Mouse (Mus musculus): Measurements from ENCODE around the gene Fv1.
"Not testable (repeated sequence)": the region's sequence is repeated elsewhere in the genome, so short reads cannot be mapped to it uniquely, and the experiment has no call there.

Gene Fv1

DNA sequence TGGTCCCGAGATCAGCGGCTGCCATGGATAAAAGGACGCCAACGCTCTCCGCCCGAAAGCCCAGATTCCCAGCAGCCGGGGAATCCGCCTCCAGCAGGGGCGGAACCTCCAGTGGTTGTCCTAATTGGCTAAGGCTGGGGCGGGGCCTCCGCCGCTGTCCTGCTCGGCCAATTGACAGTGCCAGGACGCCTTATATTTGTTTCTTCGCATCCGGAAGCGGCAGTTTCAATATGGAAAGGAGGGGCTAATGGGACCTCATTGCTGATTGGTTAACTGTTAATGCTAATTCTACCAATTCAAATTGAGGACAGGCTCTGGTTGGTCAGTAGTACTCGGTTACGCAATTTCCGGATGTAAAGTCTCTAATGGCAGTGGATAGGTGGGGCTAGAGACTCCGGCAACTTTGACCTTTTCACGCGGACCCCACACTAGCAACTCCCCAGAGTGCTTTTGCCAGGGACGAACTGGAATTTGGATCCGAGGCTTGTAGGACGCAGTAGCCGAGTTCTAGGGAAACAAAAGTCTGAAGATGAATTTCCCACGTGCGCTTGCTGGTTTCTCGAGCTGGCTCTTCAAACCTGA, at the start of gene Fv1, which contains the start of gene Miip:
Gene Fv1 (plus strand): TSS at position 530 of the 582 bp plus-strand sequence.
Gene Miip (minus strand): TSS at position 367 of the 582 bp plus-strand sequence.
- peak; percentile 90 to 93 for DNase-seq (ENCODE audit: low read depth in 1 of 2, low spot score in 2 of 2)

DNA sequence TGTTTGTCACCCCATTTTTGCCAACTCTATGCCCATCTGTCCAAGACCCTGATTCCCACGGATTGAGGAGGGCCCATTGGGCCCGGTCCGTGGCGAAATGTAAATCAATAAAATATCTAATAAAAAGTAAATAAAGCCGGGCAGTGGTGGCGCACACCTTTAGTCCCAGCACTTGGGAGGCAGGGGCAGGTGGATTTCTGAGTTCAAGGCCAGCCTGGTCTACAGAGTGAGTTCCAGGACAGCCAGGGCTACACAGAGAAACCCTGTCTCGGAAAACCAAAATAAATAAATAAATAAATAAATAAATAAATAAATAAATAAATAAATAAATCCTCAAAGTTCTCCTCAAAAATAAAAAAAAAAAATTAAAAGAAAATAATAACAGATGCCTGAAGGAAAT, 49.1 kb upstream of the Fv1 start:
- DNase-seq (ENCODE audit: low read depth in 1 of 2, low spot score in 2 of 2), result not testable (repeated sequence)

DNA sequence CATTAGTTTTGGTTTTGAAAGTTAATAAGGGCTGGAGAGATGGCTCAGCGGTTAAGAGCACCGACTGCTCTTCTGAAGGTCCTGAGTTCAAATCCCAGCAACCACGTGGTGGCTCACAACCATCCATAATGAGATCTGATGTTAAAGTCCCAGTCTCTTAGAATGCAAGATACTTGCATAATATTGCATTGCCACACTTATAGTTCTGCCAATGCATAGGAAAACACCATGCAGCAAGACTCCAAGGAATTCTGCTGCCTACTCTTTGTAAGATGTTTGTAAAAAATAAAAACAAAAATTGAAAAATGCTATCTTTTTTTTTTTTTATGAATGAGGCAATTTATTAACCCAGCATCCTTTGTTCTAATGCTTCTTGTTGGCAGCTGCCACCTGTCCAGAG, 47.4 kb upstream of the Fv1 start:
- DNase-seq (ENCODE audit: low read depth in 1 of 2, low spot score in 2 of 2), result not testable (repeated sequence)

DNA sequence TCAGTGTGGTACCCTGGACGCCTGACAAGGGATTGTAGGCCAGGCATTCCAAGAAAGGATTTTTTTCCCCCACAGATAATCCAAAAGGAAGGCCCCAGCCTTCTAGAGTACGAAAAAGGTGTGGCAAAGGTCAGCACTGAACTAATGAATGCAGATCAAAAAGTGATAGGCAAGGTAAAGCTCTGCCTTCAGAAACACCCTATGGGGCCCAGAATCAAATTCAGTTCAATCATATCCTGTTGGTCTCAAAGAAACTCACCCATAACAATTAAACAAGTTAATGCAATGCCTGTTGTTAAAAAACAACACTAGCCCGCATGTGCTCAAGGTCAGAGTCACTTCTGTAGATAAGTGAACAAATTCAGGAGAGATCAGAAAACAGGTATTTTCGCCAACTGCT, 44.4 kb upstream of the Fv1 start:
- DNase-seq (ENCODE audit: low read depth in 1 of 2, low spot score in 2 of 2), result no peak

DNA sequence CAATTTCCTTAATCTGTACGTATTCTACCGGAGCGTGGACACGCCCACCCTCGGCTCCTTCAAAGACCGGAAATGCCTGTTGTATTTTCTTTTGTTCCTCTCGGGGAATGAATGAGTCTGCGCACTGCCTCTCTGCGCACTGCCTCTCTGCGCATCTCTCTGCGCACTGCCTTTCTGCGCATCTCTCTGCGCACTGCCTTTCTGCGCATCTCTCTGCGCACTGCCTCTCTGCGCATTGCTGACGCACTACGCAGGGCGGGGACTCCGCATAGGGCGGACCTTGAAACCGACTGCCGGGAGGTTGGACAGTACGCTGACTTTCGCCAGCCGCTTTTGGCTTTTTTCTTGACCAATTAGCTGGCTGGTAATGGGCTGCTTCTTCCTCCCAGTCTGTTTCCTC, 29.5 kb upstream of the Fv1 start:
- peak in 1 of 2 experiments; percentile 7 for DNase-seq (ENCODE audit: low read depth in 1 of 2, low spot score in 2 of 2)

DNA sequence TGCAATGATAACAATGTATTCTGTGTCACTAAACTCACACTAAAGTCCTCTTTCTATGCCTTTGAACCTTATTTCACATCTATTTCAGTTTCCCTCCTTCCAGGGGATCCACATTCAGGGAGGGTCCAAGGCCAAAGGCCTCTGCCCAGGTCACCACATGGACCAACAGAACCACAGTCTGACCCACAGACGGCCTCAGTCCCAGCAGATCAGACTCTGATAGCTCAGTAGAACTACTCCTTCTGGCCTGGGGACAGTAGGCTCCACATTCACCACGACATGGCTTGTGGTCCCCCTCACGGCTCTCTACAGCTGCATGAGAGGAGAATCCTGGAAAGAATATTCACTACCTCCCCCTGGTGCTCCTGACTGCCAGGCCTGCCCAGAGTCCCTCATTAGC, 25.9 kb upstream of the Fv1 start:
- DNase-seq (ENCODE audit: low read depth in 1 of 2, low spot score in 2 of 2), result no peak

DNA sequence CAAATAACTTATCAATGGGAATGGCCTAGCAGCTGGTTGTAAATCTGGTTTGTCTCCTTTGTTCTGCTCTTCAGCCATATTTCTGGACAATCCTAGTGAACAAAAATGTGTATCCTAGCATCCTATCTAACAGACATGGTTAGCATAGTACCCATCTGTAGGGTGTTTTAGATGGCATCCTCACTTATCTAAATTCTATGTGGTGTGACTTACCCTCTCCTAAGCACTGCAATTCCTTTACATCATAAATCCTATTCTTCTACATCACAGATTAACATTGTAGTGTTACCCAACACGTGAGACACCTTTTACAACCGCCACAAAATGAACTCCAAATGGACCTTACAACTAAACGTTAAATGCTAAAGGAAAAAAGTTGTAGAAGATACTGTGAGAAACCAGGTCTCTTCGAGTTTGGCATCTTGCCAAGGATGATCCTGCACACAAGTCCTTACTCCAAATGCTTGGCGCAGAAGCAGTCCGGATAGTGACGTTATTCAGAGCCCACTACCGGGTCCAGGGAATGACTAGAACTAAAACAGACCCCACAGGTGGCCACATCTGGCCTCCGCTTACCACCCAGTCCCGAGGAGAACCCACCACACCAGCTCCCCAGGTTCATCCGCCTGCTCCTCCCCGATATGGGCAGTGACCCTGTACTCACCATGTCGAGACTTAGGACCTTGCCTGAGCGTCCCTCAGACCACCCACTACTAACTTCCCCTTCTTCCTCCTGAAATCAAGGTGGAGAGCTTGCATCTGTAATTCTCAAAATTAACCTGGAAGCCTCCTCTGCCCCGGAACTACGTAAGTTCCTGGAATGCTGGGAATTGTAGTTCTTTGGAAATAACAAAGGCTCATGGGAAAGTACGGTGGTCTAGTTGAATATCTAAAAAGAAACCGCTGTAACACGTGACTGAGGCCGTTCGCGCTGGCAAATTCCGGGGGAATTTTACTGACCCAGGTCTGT, 20.9 kb upstream of the Fv1 start, which contains the start of gene Zfp933:
Gene Zfp933 (minus strand): TSS at position 753 of the 970 bp plus-strand sequence.
- DNase-seq (ENCODE audit: low read depth in 1 of 2, low spot score in 2 of 2), result peak in 1 of 2 experiments; percentile 35

DNA sequence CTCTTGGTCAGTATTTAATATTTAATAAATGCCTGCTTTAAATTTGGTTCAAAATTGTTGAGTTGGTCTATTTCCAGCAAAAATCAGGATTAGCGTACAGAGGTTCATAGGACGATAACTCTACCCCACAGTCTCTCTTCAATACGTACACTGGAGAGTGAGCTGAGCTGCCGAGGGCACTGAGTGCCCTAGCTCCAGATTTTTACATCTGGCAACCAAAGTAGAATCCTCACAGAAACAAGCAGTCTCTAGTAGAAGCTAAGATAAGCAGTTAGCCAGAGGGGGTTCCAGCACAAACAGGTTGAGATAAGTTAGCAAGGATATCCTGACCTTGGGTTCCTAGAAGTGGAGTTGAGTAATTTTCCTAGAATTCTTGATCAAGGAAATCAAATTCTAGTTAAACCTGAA, 20.2 kb upstream of the Fv1 start:
- DNase-seq (ENCODE audit: low read depth in 1 of 2, low spot score in 2 of 2), result no peak

DNA sequence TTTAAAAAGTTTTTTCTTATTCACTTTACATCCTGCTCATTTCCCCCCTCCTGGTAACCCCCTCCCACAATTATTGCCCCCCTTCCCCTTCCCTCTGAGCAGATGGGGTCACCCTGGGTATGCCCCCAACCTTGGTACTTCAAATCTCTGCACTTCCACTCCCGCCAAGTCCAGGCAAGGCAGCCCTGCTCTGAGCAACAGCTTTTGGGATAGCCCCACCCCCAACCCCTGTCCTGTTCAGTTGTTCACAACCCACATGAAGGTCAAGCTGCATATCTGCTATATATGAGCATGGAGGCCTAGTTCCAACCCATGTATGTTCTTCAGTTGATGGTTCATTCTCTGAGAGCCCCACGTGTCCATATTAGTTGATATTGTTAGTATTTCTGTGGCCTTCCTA, 18.0 kb upstream of the Fv1 start:
- DNase-seq (ENCODE audit: low read depth in 1 of 2, low spot score in 2 of 2), result no peak

DNA sequence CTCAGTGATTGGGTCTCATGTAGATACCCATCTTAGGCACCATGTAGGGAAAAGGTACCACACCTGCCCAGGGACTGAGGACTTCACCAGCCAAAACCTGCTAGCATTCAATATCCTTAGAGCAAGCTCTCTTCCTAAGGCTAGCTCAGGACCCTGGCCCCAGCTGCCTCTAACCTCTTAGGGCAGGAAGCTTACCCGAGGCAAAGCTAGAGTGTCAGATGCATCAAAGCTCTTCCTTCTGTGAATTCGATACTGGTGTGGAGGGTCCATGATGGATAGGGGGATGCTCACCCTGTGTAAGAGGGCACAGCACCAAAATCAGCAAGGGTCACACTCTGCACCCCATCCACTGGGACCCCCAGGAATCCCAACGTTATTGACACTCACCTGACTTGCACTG, 6.7 kb upstream of the Fv1 start:
- DNase-seq (ENCODE audit: low read depth in 1 of 2, low spot score in 2 of 2), result no peak

DNA sequence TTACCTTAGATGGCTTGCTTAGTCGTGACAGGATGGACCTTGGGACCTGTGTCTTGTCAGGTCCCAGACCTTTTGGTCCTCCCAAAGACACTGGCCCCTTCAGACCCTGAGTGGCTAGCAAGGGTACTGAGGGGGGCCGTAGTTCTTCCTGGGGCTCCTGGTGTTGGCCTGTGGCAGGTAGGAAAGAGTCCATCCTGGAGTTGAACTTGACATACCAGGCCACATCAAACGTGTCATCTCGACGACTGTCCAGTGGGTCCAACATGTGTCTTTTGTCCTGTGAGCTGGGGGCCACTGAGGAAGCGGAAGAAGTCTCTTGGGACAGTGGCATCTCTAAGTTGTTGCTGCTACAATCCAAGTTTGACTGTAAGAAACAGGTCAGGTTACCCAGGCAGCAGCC, 3.1 kb upstream of the Fv1 start:
- no peak for DNase-seq (ENCODE audit: low read depth in 1 of 2, low spot score in 2 of 2)

DNA sequence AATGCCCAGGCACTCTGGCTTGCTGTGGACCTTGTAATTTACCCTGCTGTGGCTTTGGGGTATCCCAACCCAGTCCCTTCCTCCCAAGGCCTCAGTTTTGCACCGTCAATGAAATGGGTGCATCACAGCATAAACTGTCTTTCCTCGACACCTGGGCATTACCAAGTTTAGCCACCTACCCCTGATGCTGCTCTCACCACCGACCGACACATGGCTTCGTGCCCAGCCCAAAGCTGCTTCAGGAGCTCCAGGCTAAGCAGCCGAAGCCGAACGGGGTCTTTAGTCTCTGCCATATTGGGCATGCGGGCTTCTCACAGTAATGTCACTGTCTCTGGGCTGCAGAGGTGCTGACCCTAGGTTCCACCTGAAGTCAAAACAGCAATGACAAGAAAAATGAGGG, 2.7 kb upstream of the Fv1 start:
- no peak for DNase-seq (ENCODE audit: low read depth in 1 of 2, low spot score in 2 of 2)

DNA sequence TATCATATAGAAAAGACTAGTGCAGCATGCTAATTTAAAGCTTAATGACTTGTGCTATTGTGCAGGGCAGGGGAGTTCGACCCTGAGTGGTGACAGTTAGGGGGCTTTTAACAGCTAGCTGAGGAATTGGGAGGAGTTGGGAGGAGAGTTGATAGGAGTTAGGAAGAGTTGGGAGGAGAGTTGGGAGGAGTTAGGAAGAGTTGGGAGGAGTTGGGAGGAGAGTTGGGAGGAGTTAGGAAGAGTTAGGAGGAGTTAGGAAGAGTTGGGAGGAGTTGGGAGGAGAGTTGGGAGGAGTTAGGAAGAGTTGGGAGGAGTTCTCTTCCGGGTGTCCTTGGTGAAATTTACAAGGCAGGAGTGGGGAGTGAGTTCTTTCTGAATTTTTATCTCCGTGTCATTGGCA, 2.0 kb upstream of the Fv1 start:
- not testable (repeated sequence) for DNase-seq (ENCODE audit: low read depth in 1 of 2, low spot score in 2 of 2)

DNA sequence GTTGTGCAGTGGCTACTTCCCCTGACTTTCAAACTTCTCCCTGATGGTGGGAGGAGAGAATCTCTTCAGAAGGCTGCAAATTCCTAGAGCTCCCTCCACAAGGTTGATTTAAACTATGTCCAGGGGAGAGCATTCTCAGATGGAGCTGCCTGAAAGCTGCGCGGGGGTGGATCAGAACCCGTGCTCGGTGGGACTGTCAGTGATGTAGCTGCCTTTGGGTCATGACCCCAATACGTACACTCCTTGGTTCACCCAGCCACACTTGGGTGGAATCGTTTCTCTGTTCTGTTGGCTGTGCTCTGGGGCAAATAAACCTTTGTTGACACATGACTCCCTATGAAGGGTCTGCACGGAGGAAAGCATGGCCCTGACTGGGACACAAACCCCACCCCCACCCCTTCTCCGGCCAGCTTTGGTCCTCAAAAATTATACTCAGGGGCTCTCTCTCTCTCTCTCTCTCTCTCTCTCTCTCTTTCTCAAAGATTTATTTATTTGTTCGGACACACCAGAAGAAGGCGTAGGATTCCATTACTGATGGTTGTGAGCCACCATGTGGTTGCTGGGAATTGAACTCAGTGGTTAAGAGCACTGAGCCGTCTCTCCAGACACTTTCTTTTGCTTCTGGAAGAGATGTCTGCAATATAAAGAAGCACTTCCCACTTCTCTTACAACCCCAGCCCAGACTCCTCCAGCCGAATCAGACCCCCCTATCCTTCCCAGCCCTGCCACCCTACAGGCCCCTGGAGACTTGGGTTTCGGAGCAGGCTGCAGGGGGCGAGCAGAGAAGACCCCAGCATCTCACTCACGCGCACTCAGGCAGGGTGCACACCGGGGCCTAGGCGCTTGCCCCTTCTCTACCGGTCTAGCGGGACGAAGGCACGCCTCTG, 973 bp upstream of the Fv1 start:
- no peak for DNase-seq (ENCODE audit: low read depth in 1 of 2, low spot score in 2 of 2)

DNA sequence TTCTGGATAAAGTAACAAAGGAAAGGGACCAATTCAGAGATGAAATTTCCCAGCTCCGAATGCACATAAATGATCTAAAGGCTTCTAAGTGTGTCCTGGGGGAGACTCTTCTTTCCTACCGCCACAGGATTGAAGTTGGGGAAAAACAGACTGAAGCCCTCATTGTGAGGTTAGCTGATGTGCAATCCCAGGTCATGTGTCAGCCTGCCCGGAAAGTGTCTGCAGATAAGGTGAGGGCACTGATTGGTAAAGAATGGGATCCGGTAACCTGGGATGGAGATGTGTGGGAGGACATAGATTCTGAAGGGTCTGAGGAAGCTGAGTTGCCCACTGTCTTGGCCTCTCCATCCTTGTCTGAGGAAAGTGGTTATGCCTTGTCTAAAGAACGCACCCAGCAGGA, 459 bp downstream of the Fv1 start:
- DNase-seq (ENCODE audit: low read depth in 1 of 2, low spot score in 2 of 2), result no peak

DNA sequence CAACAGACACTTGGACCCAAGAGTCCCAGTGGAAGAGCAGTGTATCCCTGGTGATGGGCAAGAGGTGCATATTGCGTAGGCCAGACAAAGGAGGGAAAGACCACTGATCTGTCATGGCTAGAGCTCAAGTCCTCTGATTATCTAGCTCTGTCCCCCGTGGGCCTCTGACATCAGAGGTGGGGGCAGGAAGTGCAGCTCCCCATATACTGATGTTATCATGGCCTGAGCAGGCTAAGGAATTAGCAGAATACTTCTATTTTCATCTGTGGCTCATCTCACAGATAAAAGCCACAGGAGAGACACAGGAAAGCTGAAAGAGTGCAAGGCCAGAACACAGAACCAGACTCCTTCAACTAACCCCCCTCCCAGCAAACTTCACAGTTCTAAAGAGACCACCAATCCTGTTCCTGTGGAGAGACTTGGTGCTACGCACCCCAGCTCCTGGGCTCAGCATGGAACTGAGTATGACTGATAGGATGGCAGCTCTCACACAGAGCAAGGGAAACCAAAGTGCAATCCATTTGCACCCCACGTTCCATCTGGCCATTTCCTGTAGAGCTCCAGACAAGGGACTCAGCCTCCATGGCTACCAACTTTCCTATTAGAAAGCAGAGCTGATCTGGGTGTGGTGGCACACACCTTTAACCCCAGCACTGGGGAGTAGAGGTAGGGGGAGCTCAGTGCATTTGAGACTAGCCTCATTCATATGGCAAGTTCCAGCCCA, 7.2 kb downstream of the Fv1 start:
- DNase-seq (ENCODE audit: low read depth in 1 of 2, low spot score in 2 of 2), result no peak

DNA sequence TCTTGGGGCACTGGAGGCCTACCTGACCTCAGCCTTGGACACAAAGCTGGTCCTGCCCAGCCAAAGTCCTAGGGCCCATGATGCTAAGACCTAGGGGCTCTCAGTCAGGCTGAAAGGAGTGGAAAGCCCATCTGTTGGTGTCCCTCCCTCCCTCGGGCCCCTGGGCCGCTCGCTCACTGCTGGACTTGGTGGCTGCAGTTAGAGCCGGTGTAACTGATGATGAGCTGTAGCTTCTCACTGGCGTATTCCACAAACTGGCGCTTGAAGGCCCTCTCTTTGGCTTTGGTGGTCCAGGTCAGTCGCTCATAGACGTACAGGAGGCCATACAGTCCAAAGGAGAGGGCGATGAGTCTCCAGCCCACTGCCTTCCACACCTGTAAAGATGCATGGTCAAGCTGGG, 9.8 kb downstream of the Fv1 start:
- no peak for DNase-seq (ENCODE audit: low read depth in 1 of 2, low spot score in 2 of 2)

DNA sequence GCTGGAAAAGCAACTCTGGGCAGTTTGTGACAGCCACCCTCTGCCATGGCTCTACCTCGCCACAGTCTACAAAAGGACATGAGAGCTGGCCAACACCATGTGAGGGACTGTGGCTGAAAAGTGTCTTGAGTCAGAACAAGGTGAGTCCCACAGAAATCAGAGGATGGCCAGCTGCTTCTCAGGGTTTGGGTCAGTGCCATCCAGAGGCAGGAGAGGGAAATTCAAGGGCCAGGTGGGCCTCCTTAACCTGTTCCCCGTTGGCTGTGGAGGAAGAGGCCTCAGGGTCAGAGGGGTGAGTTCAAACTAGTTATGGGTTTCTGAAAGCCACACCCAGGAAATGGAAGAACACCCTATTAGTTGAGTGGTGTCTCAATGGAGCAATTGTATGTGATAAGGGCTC, 10.7 kb downstream of the Fv1 start:
- DNase-seq (ENCODE audit: low read depth in 1 of 2, low spot score in 2 of 2), result no peak

DNA sequence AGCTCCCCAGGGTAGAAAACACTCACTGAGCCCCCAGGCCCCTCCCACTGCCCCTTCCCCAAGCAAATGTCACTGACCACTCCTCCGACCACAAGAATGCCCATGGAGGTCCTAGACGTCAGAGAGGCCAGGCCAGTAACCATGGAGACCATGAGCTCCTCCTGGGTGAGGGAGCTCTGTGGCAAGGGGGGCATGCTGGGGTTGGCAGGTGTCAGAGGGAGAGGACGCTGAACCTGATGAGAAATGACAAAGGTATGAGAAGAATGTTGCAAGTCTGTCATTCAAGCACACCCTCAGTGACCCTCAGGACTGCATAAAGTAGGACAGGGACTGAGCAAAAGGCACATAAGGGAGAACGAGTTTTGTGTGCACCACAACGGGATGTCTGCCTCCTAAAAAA, 11.1 kb downstream of the Fv1 start:
- DNase-seq (ENCODE audit: low read depth in 1 of 2, low spot score in 2 of 2), result no peak

DNA sequence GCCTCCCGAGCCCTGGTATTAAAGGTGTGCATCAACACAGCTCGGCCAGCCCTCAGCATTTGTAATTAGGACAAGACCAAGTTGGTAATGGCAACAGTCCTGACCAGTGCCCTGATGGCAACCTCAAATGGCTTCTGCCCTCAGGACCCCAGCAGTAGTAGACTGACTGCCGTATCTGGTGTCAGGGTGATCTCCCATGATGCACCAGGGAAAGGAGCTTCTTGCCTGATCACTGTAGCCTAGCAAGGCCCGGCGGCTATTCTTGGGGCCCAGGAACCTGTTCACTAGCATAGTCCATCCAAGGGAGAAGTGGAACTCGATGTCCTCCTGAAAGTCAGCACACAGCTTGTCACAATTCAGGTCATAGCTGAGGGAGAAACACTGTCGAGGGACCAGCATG, 13.0 kb downstream of the Fv1 start:
- no peak for DNase-seq (ENCODE audit: low read depth in 1 of 2, low spot score in 2 of 2)

DNA sequence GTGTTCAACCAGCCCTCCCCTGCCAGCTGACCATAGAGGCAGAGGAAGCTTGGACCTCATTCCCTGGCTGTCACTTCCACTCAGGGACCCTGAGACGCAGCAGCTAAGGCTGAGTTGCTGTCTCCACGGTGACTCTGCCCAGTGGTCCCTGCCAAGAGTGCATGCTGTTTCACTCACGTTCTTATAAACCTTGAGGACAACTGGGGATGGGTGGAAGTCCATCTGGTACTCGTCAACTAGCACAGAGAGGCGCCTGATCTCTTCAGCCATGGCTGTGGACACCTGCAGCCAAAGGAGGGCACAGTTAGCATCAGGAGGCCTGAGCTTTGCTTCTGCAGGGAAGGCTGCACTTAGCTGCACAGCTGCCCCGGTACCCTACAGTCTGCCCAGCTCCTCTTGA, 14.3 kb downstream of the Fv1 start:
- DNase-seq (ENCODE audit: low read depth in 1 of 2, low spot score in 2 of 2), result no peak
